Mouse (Mus musculus) skeletal muscle tissue, adult 2 months (tissue): ENCODE results near the gene Asgr2.
"Not testable (repeated sequence)": the region's sequence is repeated elsewhere in the genome, so short reads cannot be mapped to it uniquely, and the experiment has no call there.

Experiments
- DNase-seq: peaks from one replicate; pipeline ENCODE4 v3.0.0-alpha.2; 2012; ENCODE audit warnings: low read depth, low spot score

Gene Asgr2

GRCm38 (mm10) chr11:70091986-70092783 lies at the start of gene Asgr2:
TSS of gene Asgr2 (plus strand) at chr11:70092644.
- DNase-seq, result peak; percentile 35

GRCm38 (mm10) chr11:70043665-70044064 lies 48.8 kb upstream of the Asgr2 start:
- DNase-seq, result no peak

- no peak for DNase-seq
Measured at GRCm38 (mm10) chr11:70045435-70045834, 47.0 kb upstream of the Asgr2 start.

GRCm38 (mm10) chr11:70049366-70049765 lies 43.1 kb upstream of the Asgr2 start:
- no peak for DNase-seq

GRCm38 (mm10) chr11:70049816-70050215 lies 42.6 kb upstream of the Asgr2 start:
- no peak for DNase-seq

GRCm38 (mm10) chr11:70053156-70053555 lies 39.3 kb upstream of the Asgr2 start:
- DNase-seq, result no peak

GRCm38 (mm10) chr11:70053898-70054570 lies 38.4 kb upstream of the Asgr2 start, which contains the start of gene Asgr1:
TSS of gene Asgr1 (plus strand) at chr11:70054085.
- no peak for DNase-seq

GRCm38 (mm10) chr11:70055618-70056214 lies 36.7 kb upstream of the Asgr2 start:
- DNase-seq, result no peak

DNA sequence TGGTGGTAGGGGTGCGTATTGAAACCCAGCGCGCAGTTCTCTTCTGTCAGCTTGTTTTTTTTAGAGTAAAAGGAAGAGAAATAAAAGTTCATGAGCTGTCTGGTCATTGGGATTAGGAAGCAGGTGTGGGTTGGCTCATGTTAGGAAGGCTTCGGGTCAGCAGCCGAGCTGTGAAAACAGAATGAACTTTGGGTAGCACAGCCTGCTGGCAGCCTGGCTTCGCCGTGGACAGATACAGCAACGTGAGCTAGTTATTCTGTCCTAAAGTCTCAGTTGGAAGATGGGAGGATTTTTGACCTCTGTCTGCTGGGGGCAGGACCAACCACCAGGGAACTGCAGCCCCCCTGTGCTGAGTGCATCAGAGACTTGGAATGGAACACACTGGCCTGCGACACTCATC lies 34.6 kb upstream of the Asgr2 start:
- DNase-seq, result no peak

GRCm38 (mm10) chr11:70059930-70060329 lies 32.5 kb upstream of the Asgr2 start:
- DNase-seq, result no peak

- no peak for DNase-seq
Measured at GRCm38 (mm10) chr11:70063053-70063452, 29.4 kb upstream of the Asgr2 start.

DNA sequence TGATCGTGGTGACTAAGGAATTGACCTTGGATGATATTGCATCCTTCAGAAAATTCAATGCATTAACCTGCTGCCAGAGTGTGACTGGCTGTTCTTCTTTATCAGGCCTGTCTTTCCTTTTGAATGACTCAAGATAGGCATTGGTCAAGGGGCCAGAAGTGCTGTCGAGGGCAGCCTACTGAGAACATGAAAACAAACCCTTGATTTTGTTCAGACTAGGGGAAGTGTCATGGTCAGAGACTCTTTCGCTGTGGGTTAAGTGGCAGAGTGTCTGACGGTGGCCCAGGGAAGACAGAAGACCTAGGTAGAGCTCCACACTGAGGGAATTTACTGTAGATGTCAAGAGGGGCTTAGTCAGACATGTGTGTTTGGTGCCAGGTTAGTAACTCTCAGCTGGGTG lies 25.7 kb upstream of the Asgr2 start:
- DNase-seq, result no peak

DNA sequence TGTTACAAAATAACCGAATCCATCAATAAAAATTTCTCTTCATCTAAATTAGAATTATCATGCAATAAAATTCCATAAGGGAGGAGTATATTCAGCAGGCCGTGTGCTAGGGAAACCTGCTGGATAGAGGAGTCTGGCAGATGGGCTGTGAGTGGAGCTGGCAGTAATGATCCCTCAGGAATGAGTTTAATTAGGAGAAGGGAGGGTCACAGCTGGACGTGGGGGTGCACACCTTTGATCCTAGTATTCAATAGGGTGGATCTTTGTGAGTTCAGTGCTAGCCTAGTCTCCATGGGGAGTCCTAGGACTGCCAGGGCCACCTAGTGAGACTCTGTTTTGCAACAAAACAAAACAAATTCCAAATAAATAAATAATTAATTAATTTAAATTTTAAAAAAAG lies 24.2 kb upstream of the Asgr2 start:
- DNase-seq, result no peak

- no peak for DNase-seq
Measured at GRCm38 (mm10) chr11:70070057-70070456, 22.4 kb upstream of the Asgr2 start.

DNA sequence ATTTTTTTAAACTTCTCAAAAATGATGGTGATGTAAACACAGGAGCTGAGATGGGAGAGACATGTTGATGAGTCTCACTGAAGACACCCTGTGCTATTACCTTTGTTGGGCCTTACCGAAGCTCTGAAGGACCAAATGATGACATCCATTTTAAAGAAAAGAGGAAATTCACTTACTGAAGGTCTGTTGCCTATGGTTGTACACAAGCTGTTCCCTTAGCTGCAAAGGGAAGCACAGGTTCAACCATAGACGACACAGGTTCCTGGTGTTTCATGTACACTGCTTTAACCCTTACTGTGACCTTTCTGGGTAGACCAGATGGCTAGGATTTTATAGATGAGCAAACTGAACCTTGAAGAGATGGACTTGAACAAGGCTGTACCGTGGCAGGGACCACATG lies 21.8 kb upstream of the Asgr2 start:
- not testable (repeated sequence) for DNase-seq

DNA sequence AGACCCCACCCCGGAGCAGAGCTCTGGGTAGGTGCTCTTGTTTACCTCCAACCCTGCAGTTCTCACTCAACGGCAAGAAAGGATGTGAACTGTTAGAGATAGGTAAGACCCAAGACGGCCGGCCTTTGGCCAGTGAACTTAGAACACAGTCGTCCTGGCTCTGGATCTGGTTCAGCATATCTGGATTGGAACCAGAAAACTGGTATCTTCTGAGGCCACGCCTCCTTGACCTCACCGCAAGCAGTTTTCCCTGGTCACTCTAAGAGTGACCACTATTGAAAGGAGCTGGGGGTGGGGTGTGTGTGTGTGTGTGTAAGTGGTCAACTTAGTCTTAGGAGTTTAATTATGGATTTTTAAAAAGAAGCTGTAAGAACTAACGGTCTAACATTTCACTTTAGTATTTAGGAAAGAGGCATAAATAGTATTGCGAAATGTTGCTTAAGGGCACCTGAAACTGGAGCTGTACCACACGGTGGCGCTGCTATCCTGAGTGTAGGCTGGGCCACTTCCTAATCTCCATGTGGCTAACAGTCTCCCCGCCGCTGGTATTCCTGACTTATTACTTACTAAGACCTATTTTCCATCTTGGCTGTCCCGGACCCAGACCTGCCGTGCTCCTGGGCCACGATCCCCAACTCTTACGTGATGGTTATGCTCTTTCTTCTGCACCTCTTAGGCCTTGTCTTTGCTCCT lies 17.9 kb upstream of the Asgr2 start:
- peak; percentile 62 for DNase-seq

GRCm38 (mm10) chr11:70075581-70075980 lies 16.9 kb upstream of the Asgr2 start:
- DNase-seq, result no peak

DNA sequence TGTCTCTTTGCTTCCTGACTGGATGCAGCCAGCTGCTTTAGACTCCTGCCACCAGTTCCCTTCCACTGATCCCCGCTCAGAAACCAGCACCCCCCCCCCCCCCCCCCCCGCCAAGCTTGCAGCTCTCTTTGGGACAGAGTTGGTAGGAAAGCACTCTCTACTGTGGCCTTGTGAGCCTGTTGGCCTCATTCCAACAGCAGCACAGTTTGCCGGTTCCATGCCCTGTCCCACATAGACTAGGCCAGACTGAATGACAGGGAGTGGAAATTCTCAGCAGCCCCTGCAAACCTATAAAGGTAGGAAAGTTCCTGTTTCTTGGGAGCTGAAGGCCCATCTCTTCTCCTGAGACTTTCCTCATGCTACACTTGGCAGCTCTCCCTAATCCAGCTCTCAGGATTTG lies 15.0 kb upstream of the Asgr2 start:
- no peak for DNase-seq

- DNase-seq, result no peak
Measured at GRCm38 (mm10) chr11:70079175-70079574, 13.3 kb upstream of the Asgr2 start.

DNA sequence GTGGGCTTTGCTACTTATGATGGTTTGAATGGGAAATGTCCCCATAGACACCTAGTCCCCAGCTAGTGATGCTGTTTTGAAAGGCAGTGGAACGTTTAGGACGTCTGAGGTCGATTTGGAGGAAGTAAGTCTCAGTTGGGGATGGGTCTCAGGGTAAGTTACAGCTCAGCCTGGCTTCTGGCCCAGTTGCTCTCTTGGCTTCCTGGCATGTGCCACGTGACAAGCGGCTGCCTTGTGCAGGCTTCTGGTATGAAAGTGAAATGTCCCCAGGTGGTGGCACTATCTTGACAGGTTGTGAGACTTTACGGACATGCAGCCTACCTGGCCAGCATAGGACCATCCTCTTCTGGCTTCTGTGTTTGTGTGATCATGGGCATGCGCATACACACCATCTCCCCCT lies 12.5 kb upstream of the Asgr2 start:
- DNase-seq, result peak; percentile 30

DNA sequence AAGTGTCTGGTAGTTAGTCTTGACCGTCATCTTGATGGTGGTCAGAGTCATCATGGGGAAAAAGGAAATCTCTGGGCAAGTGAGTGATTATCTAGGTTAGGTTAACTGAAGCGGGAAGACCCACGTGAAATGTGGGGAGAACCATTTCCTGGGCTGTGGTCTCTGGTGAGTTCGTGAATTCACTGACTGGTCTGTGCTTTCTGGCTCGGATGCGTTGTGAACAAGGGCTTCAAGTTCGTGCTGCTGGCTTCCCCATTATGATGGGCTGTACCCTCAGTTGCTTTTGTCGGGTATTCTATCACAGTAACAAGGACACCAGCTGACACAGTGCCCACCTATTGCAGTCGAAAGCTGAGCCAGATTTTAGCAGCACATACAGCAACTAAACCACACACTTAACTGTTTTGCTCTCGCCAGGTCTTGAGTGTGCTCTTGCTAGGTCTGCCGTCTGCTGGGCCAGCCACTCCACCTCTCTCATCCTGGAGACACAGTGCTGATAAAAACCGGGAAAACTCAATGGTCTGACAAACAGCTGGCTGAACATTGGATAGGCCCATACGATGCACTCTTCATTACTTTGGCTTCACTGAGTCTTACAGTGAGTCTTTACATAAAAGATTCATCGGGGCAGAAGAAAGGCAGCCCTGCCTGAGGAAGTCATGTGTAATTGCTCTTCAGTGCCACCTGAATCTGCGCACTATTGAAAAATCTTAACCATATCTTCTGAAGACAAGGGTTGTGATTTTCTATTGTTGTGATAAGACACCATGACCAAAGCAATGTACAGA lies 11.4 kb upstream of the Asgr2 start:
- no peak for DNase-seq
